Mouse (Mus musculus) brain, adult 10 weeks (tissue): ENCODE data around the gene Pdcd6. TPM values are rescaled to one million over a fixed set of nuclear protein-coding genes. Genes with fewer than 3 reads are reported as not detected.

Source experiments
- polyA plus RNA-seq: library from polyadenylated mRNA; stranded (reverse); fragments of 350-450 nt; fragmentation: Illumina TruSeq; extraction: RNeasy Lipid Tissue Mini Kit (QIAGEN cat#74804); gene quantifications from one replicate; pipeline ENCODE4 v1.2.3, GENCODE M21; 2015; ENCODE audit warnings: low read depth, low replicate concordance

Pdcd6 gene
- 161 TPM for polyA plus RNA-seq

DNA sequence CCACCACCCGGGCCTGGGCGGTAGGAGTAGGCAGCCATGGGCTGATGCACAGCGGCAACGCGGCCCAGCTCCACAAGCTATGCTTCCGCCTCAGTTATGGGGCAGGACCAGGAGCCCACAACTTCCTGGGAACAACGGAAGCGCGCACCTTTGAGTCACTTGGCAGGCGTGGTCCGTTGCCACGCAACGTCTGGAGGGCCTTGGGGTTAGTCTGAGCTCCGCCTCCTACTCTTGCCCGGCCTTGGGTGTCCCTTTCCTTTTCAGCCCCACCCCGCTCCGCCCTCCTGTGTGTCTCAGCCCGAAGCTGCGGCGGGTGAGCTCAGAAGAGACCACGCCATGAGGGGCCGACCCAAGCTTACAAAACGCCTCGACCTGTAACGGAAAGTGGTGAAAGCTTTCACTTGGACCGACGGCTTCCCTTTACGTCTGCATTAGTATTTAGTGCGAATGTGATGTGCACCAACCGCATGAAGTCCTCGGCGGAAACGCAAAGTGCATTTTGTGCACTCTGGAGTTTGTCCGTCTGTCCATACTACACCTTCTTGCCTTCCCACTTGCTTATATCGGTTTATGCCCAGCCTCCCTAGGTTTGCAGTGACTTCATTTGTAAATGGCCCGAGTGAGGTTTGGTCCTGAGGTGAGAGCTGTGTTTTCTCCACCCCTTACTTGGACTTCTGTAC lies at the start of gene Pdcd6:
Gene Pdcd6, minus strand, starts transcription at position 411 of the 680 bp plus-strand sequence.

DNA sequence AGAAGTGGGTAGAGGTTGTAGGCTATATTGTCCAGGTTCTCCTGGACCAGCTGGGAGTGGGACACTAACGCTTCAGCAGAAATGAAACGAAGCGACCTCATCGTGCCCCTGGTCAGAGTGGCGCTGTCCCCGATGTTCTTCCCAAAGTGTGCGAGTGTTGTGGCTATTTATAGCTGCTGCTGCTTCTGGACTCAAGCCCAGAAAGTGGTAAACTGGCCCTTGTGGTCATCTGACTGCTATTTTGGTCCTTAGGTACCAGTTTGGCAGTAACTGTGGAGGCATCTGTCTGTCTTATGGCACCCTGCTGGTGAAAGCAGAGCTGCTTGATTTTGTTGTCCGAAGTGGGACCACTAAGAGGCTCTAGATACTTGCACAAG lies 46.5 kb upstream of the Pdcd6 start, which contains the start of gene Lrrc14b:
Gene Lrrc14b, minus strand, starts transcription at position 147 of the 377 bp plus-strand sequence.

GRCm38 (mm10) chr13:74349566-74350434 lies 32.4 kb upstream of the Pdcd6 start, which contains the start of the genes Sdha and Ccdc127:
Gene Sdha, minus strand, starts transcription at chr13:74350280.
Gene Ccdc127, plus strand, starts transcription at chr13:74350309.

DNA sequence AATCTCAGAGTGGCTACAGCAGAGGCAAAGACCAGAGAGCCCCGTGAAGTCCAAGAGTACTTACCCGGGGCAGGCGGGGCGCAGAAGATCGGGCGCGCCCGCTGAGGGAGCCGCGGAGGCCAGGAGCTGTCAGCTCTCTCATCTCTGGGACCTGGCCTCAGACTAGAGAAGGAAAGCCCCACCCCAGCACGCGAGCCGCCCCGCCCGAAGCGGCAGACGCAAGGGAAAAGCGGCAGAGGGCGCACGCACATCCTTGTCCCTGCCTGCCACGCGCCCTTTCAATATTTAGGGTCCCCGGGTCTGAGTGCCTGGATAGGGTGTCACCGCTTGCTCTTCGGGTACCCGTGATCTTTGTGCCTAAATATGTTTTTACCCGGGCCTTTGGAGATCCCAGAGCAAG lies 25.2 kb downstream of the Pdcd6 start, which contains the start of gene Ahrr:
Gene Ahrr, minus strand, starts transcription at position 165 of the 400 bp plus-strand sequence.

Other genes starting within 250 kb of the Pdcd6 start
- 0.37 TPM for gene Slc9a3, start 196.1 kb downstream of the Pdcd6 start, polyA plus RNA-seq
- gene Exoc3, start 108.8 kb downstream of the Pdcd6 start, polyA plus RNA-seq: 55.4 TPM
- 0.28 TPM for gene Ahrr, start 25.2 kb downstream of the Pdcd6 start, polyA plus RNA-seq
- 309 TPM for gene Sdha, start 32.7 kb upstream of the Pdcd6 start, polyA plus RNA-seq
- gene Ccdc127, start 32.7 kb upstream of the Pdcd6 start, polyA plus RNA-seq: 68.4 TPM
- 0.52 TPM for gene Lrrc14b, start 46.4 kb upstream of the Pdcd6 start, polyA plus RNA-seq
- gene Zfp72, start 73.3 kb upstream of the Pdcd6 start, polyA plus RNA-seq: 6.5 TPM
- gene Ftl1-ps1, start 82.1 kb upstream of the Pdcd6 start, polyA plus RNA-seq: 8.5 TPM
- gene Zfp825, start 176.4 kb upstream of the Pdcd6 start, polyA plus RNA-seq: 16.0 TPM